Mouse (Mus musculus): ENCODE data around the gene Haus4.

GRCm38 (mm10) chr14:54494234-54494633, 60.2 kb downstream of the Haus4 start:
- TF ChIP-seq CTCF (IDR thresholded peaks at IDR 0.05 in 2 of 3, conservative IDR thresholded peaks at IDR 0.05 in 1 of 3; ENCODE audit: control insufficient read depth in 1 of 3, insufficient read depth in 1 of 3, low read depth in 2 of 3, low read length in 3 of 3, poor library complexity in 1 of 3, severe bottlenecking in 1 of 3), result peak; percentile 87 to 96 (median 95)
- 0 out of 4 replicates have a peak, but pooled peaks have one; percentile 21 to 37 for TF ChIP-seq EP300 (IDR thresholded peaks at IDR 0.05; ENCODE audit: low read depth in 1 of 2, low read length in 2 of 2)
- no peak for TF ChIP-seq POLR2A (IDR thresholded peaks at IDR 0.05; ENCODE audit: control insufficient read depth in 1 of 2, insufficient read depth in 1 of 2, low read depth in 1 of 2, low read length in 2 of 2, poor library complexity in 1 of 2)
- peak; percentile 32; the same call in 1 of the 2 replicates for TF ChIP-seq TCF12 (IDR thresholded peaks at IDR 0.05; ENCODE audit: low read depth, low read length)
- TF ChIP-seq MAX (IDR thresholded peaks at IDR 0.05; ENCODE audit: low read length), result peak; percentile 36; the same call in 1 of the 2 replicates
- TF ChIP-seq BHLHE40 (IDR thresholded peaks at IDR 0.05; ENCODE audit: borderline replicate concordance, low read depth, low read length), result no peak
- TF ChIP-seq POLR2AphosphoS2 (IDR thresholded peaks at IDR 0.05; ENCODE audit: low read length), result no peak
- TF ChIP-seq GATA1 (IDR thresholded peaks at IDR 0.05; ENCODE audit: low read depth, low read length), result peak; percentile 68

Measured in MEL (cell line).